Mouse (Mus musculus) liver, postnatal 0 days (tissue): ENCODE results near the gene Crim1. TPM values are rescaled to one million over a fixed set of nuclear protein-coding genes. Genes with fewer than 3 reads are reported as not detected.

Source experiments
- ATAC-seq: fragments of 200-750 bp; cut with Nextera tagmentation; 2 replicates; pipeline ENCODE4 v1.8.0; 2017; ENCODE audit warnings: mild to moderate bottlenecking, moderate library complexity
- DNase-seq: peaks from one replicate; pipeline ENCODE4 v3.0.0-alpha.2; 2016
- H3K27ac ChIP-seq: fragments of 300-500 bp; sonication (generic); 2 replicates; pipeline ENCODE4 v1.5.1; 2014; ENCODE audit warnings: antibody characterized with exemption, moderate library complexity, mild to moderate bottlenecking, low read depth
- H3K27me3 ChIP-seq: fragments of 300-500 bp; sonication (generic); 2 replicates; pipeline ENCODE4 v1.6.1; 2014; ENCODE audit warnings: low read length, control low read depth, mixed read lengths; ENCODE audit not compliant: insufficient read depth
- H3K36me3 ChIP-seq: fragments of 300-500 bp; sonication (generic); replicated peaks from 2 replicates; pipeline ENCODE4 v1.6.1; 2014; ENCODE audit warnings: mild to moderate bottlenecking, control low read depth, low read length, moderate library complexity, mixed read lengths; ENCODE audit not compliant: insufficient read depth
- H3K4me1 ChIP-seq: fragments of 300-500 bp; sonication (generic); 2 replicates; pipeline ENCODE4 v1.6.1; 2014; ENCODE audit warnings: antibody characterized with exemption, mild to moderate bottlenecking, control low read depth; ENCODE audit not compliant: insufficient read depth
- H3K4me2 ChIP-seq: fragments of 300-500 bp; sonication (generic); 2 replicates; pipeline ENCODE4 v1.6.1; 2014; ENCODE audit warnings: low read depth, mild to moderate bottlenecking, low read length, moderate library complexity, mixed read lengths
- H3K4me3 ChIP-seq: fragments of 300-500 bp; sonication (generic); 2 replicates; pipeline ENCODE4 v1.5.1; 2014; ENCODE audit warnings: low read depth, low read length
- H3K9ac ChIP-seq: fragments of 300-500 bp; sonication (generic); replicated peaks from 2 replicates; pipeline ENCODE4 v1.6.1; 2014; ENCODE audit warnings: mild to moderate bottlenecking, moderate library complexity
- H3K9me3 ChIP-seq: fragments of 300-500 bp; sonication (generic); 2 replicates; pipeline ENCODE4 v1.6.1; 2016; ENCODE audit warnings: mild to moderate bottlenecking, control low read depth, low read length, mixed read lengths
- CTCF ChIP-seq: sonication (generic); IDR thresholded peaks from 2 replicates; pipeline ENCODE4 v1.5.1; 2016; ENCODE audit warnings: antibody characterized with exemption, low read depth
- EP300 ChIP-seq: IDR thresholded peaks from 2 replicates; pipeline ENCODE4 v1.6.1; 2016; ENCODE audit warnings: antibody characterized with exemption, low read depth, mild to moderate bottlenecking
- WGBS: fragments of 180-500 bp; shearing (Covaris S2); extraction: QIAGEN DNeasy Blood & Tissue Kit; methylation state at CpG from one replicate; pipeline ENCODE4 v1.1.7; 2014; ENCODE audit not compliant: insufficient replicate concordance; 5-methylcytosine and 5-hydroxymethylcytosine counted together
- polyA plus RNA-seq: library from polyadenylated mRNA; unstranded; fragments of >200 nt; fragmentation: Nextera tagmentation; extraction: Ambion mirVana; gene quantifications from 2 replicates; pipeline ENCODE4 v1.2.1, GENCODE M21; 2015

Crim1 gene
- polyA plus RNA-seq, 1 experiment from 2014 or later = 0.86 TPM

DNA sequence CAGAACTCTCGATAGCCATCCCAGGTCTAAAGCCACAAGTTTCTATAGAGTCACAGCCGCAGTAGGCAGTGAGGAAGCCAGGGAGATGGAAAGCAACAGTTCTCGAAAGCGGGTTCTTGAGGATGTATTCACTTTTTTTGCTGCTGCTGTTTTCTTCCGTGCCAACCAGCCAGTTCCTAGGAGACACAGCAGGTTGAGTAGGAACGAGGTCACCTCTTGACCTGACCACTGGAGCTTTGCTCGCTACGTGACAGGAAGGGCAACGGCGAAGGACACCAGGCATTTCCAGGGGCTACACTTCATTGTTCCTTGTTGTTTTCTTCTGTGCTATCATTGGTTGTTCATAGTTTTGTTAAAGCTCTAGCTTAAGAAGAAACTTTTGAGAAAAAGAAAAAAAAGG is 174.7 kb downstream of the Crim1 start:
- ATAC-seq = no peak
- Histone ChIP-seq H3K36me3 (peaks cover 10% of the 10 kb centered on the region), H3K4me1 (peaks cover 7% of the 10 kb centered on the region), H3K9me3 (no peaks in the 10 kb centered on the region), H3K4me3 (no peak overlapping the region), H3K4me2 (no peak overlapping the region), H3K27me3 (no peaks in the 10 kb centered on the region), H3K9ac (no peak overlapping the region), H3K27ac (0 out of 2 replicates have a peak overlapping the region, but pooled peaks have one; percentile 4)
- 72% methylated on average over 10 of the region's 10 CpGs for WGBS
- no peak for DNase-seq
- no peak for TF ChIP-seq EP300

DNA sequence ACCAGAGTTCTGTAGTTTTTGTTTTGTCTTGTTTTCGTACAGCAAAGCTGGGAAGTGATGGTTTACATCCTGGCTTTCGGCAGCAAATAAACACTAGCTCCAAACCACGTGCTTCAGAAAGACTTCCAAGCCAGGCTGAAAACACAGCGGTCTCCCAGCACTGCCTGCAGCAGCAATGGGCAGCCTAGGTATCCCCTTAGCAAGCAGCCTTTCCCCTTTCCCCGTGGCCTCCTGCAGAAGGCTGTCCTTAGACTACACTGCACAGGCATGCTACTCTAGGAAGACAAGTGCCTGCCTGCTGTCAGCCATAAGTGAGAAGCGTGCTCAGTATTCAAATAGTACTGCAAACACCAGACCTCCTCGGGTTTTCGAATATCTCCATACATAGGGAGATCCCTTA is 176.5 kb downstream of the Crim1 start:
- Histone ChIP-seq H3K4me3 (no peak overlapping the region), H3K4me1 (peaks cover 13% of the 10 kb centered on the region), H3K27me3 (no peaks in the 10 kb centered on the region), H3K27ac (no peak overlapping the region), H3K9me3 (no peaks in the 10 kb centered on the region), H3K36me3 (peaks cover 10% of the 10 kb centered on the region), H3K9ac (no peak overlapping the region), H3K4me2 (no peak overlapping the region)
- TF ChIP-seq CTCF (no peak), EP300 (no peak)
- ATAC-seq = no peak
- DNase-seq = no peak
- 68% methylated on average over 8 of the region's 8 CpGs for WGBS

DNA sequence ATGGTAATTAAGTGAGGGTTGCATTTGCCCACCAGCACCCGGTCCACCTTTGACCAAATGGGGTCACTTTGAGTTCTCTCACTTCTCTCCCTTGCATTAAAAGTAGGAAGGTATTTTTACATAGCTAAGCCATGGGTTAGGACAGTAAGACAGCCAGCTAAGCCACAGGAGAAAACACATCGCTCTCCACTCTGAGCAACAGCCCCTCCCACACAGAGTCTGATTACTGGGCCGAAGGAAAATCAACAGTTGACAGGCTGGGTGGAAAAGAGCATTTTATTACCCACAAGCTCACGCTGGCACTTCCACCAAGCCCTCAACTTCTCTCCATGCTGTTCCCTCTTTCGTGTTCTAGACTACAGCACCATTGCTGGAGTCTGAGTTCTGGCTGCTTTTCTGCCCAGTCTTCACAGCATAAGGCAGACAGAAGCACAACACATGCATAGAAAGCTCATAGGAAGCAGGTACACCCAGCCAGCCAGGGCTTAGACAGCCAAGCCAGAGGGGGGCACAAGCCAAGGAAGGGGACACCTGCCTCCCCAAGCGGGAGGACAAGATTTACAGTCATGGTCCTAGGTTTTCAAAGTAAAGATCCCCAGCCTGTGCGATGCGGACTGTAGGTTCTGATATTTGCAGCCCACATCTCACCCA is 179.2 kb downstream of the Crim1 start:
- no peak overlapping the region for H3K9ac ChIP-seq
- 74% methylated on average over 8 of the region's 8 CpGs for WGBS
- H3K27me3 ChIP-seq = no peaks in the 10 kb centered on the region
- no peaks in the 10 kb centered on the region for H3K9me3 ChIP-seq
- H3K36me3 ChIP-seq = peaks cover 12% of the 10 kb centered on the region
- H3K4me1 ChIP-seq = peaks cover 15% of the 10 kb centered on the region
- peak; percentile 12 for DNase-seq
- no peak for TF ChIP-seq CTCF
- TF ChIP-seq EP300 = no peak
- H3K27ac ChIP-seq = peak overlapping the region; percentile 42; the same call in 1 of the 2 replicates
- H3K4me2 ChIP-seq = no peak overlapping the region; the same call in 1 of the 2 replicates
- 0 out of 2 replicates have a peak, but pooled peaks have one; percentile 18 for ATAC-seq
- H3K4me3 ChIP-seq = no peak overlapping the region

DNA sequence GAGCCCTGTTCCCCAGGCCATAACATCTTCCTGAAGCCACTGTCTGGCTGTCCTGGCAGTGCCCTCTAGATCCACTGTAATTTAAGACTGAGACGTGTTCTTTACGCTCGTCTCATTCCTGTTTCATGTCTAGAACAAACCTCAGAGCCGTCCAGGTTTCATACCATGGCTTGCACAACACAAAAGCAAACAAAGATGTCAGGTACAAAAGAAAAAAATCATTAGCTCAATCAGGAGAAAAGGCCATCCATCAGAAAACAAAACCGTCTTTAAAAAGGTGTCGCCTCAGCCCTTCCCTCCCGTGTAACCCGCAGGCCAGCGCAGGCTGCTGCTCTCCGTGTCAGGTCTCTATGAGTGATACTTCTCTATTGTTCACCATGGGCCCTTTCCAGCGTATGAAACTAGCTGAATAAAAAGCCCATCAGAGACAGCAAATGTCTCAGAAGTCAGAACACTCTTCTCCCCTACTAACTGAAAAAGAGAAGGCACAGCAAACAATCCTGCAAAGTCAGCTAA is 179.7 kb downstream of the Crim1 start:
- Histone ChIP-seq H3K4me2 (no peak overlapping the region; the same call in 1 of the 2 replicates), H3K4me1 (peaks cover 15% of the 10 kb centered on the region), H3K9ac (no peak overlapping the region), H3K27me3 (no peaks in the 10 kb centered on the region), H3K4me3 (no peak overlapping the region), H3K36me3 (peaks cover 12% of the 10 kb centered on the region), H3K27ac (0 out of 2 replicates have a peak overlapping the region, but pooled peaks have one; percentile 42), H3K9me3 (no peaks in the 10 kb centered on the region)
- ATAC-seq (peak; percentile 63), DNase-seq (no peak)
- 73% methylated on average over 11 of the region's 11 CpGs for WGBS
- TF ChIP-seq CTCF = no peak
- TF ChIP-seq EP300 = no peak

DNA sequence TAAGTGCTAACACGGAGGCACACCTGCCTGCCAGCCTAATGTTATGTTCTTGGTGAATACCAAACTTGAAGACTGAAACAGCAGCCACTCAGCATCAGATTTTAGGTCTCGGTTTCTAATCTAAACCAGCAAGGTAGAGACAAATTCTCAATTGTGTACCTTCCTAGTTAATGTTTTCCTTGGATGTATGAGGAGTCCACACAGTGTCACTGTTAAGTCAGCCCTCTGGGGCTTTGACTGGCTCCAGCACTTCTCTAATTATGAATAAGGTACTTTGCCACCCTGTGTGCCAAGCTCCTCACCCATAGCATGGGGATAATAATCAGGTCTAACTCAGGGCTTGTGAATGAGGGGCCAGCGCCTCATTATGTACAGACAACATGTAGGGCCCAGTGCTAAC is 182.3 kb downstream of the Crim1 start:
- Histone ChIP-seq H3K4me2 (no peak overlapping the region), H3K9ac (no peak overlapping the region)
- ATAC-seq = peak; percentile 51; the same call in 1 of the 2 replicates

DNA sequence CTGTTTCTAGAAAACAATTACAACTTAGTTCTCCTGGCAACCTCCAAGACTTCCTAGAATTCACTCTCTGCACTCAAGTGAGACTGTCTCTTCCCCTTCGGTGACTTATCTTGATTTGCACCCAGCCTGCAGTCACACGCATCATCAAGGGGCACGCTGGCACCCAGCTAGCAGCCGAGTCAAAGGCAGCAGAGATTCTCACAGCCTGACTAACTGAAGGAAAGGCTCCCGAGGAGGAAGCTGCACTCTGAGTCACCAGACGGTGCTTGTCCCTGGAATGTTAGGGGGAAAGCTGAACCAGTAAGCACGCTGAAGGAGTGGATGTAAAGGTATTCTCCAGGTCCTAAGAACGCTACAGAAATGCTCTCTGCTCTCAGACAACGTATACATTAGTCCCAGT is 187.6 kb downstream of the Crim1 start:
- no peak overlapping the region for H3K27ac ChIP-seq
- H3K4me3 ChIP-seq = no peak overlapping the region
- H3K4me2 ChIP-seq = no peak overlapping the region
- WGBS = 55% methylated on average over 9 of the region's 9 CpGs
- H3K36me3 ChIP-seq = peaks cover 5% of the 10 kb centered on the region; the same call in 1 of the 2 replicates
- H3K9me3 ChIP-seq = no peaks in the 10 kb centered on the region
- DNase-seq (peak; percentile 10), ATAC-seq (no peak)
- H3K4me1 ChIP-seq = no peaks in the 10 kb centered on the region
- no peaks in the 10 kb centered on the region for H3K27me3 ChIP-seq
- TF ChIP-seq CTCF (no peak), EP300 (no peak)
- H3K9ac ChIP-seq = no peak overlapping the region

More for the DNA sequence above, 182.3 kb downstream of the Crim1 start:
- Histone ChIP-seq H3K36me3 (peaks cover 12% of the 10 kb centered on the region), H3K4me3 (no peak overlapping the region), H3K9me3 (no peaks in the 10 kb centered on the region), H3K27ac (no peak overlapping the region), H3K27me3 (no peaks in the 10 kb centered on the region), H3K4me1 (peaks cover 15% of the 10 kb centered on the region)
- no peak for TF ChIP-seq CTCF
- TF ChIP-seq EP300 = no peak
- peak; percentile 10 for DNase-seq
- WGBS = 70% methylated on average over 3 of the region's 3 CpGs
